In genomic region chr1:46620331-46620730, GRCm38 (mm10) we compare ENCODE assay signal across 30 mouse cellular contexts.
"Had no signal": no experiment of that assay in that cellular context is flagged by ENCODE, and none has a peak within 500 bp of the region (broad histone marks: within the 10 kb centered on the region; RNA-seq: fewer than 3 reads in every experiment).

No protein-coding gene starts in this region.

- H3K4me2 ChIP-seq: heart, embryonic 11.5 days; heart, embryonic 12.5 days; heart, embryonic 13.5 days; heart, embryonic 15.5 days; hindbrain, embryonic 12.5 days; hindbrain, embryonic 13.5 days; hindbrain, embryonic 14.5 days; hindbrain, embryonic 15.5 days; intestine, embryonic 15.5 days; kidney, embryonic 15.5 days had no signal

- H3K9me3 ChIP-seq: heart, embryonic 10.5 days; heart, embryonic 12.5 days; heart, embryonic 13.5 days; heart, embryonic 15.5 days; hindbrain, embryonic 12.5 days; hindbrain, embryonic 13.5 days; hindbrain, embryonic 15.5 days; intestine, embryonic 15.5 days; kidney, embryonic 15.5 days had no signal

- H3K9ac ChIP-seq: heart, embryonic 12.5 days; heart, embryonic 13.5 days; heart, embryonic 15.5 days; hindbrain, embryonic 12.5 days; hindbrain, embryonic 13.5 days; hindbrain, embryonic 14.5 days; hindbrain, embryonic 15.5 days; intestine, embryonic 15.5 days; kidney, embryonic 15.5 days had no signal

- ATAC-seq: hindbrain, embryonic 16.5 days; hindbrain, postnatal 0 days; inflammation-experienced regulatory T-cells, adult 6 months; intestine, embryonic 15.5 days; intestine, embryonic 16.5 days; intestine, postnatal 0 days had no signal

- H3K27ac ChIP-seq: heart, embryonic 10.5 days; heart, embryonic 13.5 days; heart, embryonic 15.5 days; hindbrain, embryonic 10.5 days; hindbrain, embryonic 12.5 days; hindbrain, embryonic 13.5 days; hindbrain, embryonic 14.5 days; hindbrain, embryonic 15.5 days; hindbrain, postnatal 0 days; intestine, embryonic 15.5 days; kidney, embryonic 15.5 days; kidney, postnatal 0 days; layer of hippocampus, adult 2 months; left cerebral cortex, adult 2 months had no signal

- H3K36me3 ChIP-seq: heart, embryonic 10.5 days; heart, embryonic 12.5 days; heart, embryonic 13.5 days; heart, embryonic 15.5 days; hindbrain, embryonic 10.5 days; hindbrain, embryonic 12.5 days; hindbrain, embryonic 13.5 days; hindbrain, embryonic 15.5 days; intestine, embryonic 15.5 days; kidney, embryonic 15.5 days had no signal

- H3K4me1 ChIP-seq: heart, embryonic 10.5 days; heart, embryonic 12.5 days; heart, embryonic 13.5 days; heart, embryonic 15.5 days; hindbrain, embryonic 12.5 days; hindbrain, embryonic 13.5 days; hindbrain, embryonic 15.5 days; intestine, embryonic 15.5 days; kidney, embryonic 15.5 days had no signal

- DNase-seq: heart, postnatal 10 days; heart, postnatal 14 days; heart, postnatal 36 days; heart, postnatal 4 days; kidney, postnatal 10 days; kidney, postnatal 14 days; kidney, postnatal 25 days; kidney, postnatal 4 days; layer of hippocampus, adult 9-11 months; layer of hippocampus, postnatal 36 days had no signal

- H3K27me3 ChIP-seq: heart, embryonic 12.5 days; heart, embryonic 13.5 days; heart, embryonic 15.5 days; hindbrain, embryonic 12.5 days; hindbrain, embryonic 13.5 days; hindbrain, embryonic 15.5 days; intestine, embryonic 15.5 days; kidney, embryonic 15.5 days had no signal

- H3K4me3 ChIP-seq: heart, embryonic 10.5 days; heart, embryonic 12.5 days; heart, embryonic 13.5 days; heart, embryonic 15.5 days; hindbrain, embryonic 10.5 days; hindbrain, embryonic 12.5 days; hindbrain, embryonic 13.5 days; hindbrain, embryonic 15.5 days; intestine, embryonic 15.5 days; kidney, embryonic 15.5 days; layer of hippocampus, adult 2 months; left cerebral cortex, adult 2 months had no signal
